Mouse (Mus musculus) heart, adult 2 months (tissue): ENCODE measurements around the gene Dhx16. TPM values are rescaled to one million over a fixed set of nuclear protein-coding genes. Genes with fewer than 3 reads are reported as not detected.

Experiments
- DNase-seq, 2 experiments: peaks; one replicate each; pipeline ENCODE4 v3.0.0; 2021
- H3K27ac ChIP-seq: fragments of 200-600 bp; 2 replicates; pipeline ENCODE4 v1.8.1; 2022
- H3K27me3 ChIP-seq: fragments of 200-500 bp; 2 replicates; pipeline ENCODE4 v1.6.1; 2012; ENCODE audit warnings: mild to moderate bottlenecking, low read length, inconsistent platforms, mixed read lengths; ENCODE audit not compliant: control insufficient read depth, insufficient read depth
- H3K36me3 ChIP-seq: fragments of 200-500 bp; 2 replicates; pipeline ENCODE4 v1.6.1; 2012; ENCODE audit warnings: low read length, inconsistent platforms; ENCODE audit not compliant: control insufficient read depth, insufficient read depth
- H3K4me1 ChIP-seq: fragments of 200-500 bp; 2 replicates; pipeline ENCODE4 v1.6.1; 2011; ENCODE audit warnings: low read length; ENCODE audit not compliant: control insufficient read depth, insufficient read depth
- H3K4me3 ChIP-seq: fragments of 200-600 bp; 2 replicates; pipeline ENCODE4 v1.8.1; 2022
- H3K79me2 ChIP-seq: fragments of 200-500 bp; replicated peaks from 2 replicates; pipeline ENCODE4 v1.6.1; 2012; ENCODE audit warnings: mild to moderate bottlenecking, inconsistent platforms, low read length, moderate library complexity, mixed read lengths; ENCODE audit not compliant: control insufficient read depth, insufficient read depth
- H3K9ac ChIP-seq: fragments of 200-500 bp; 2 replicates; pipeline ENCODE4 v1.6.1; 2012; ENCODE audit warnings: low read depth, mild to moderate bottlenecking, control low read depth, inconsistent platforms, low read length, mixed read lengths
- CTCF ChIP-seq: fragments of 200-600 bp; IDR thresholded peaks from 2 replicates; pipeline ENCODE4 v1.8.1; 2022; ENCODE audit warnings: antibody characterized with exemption, mild to moderate bottlenecking, moderate library complexity
- EP300 ChIP-seq: fragments of 200-500 bp; IDR thresholded peaks from 2 replicates; pipeline ENCODE4 v1.6.1; 2011; ENCODE audit warnings: low read depth, low read length, control low read depth; ENCODE audit not compliant: insufficient read depth
- POLR2A ChIP-seq: fragments of 200-500 bp; IDR thresholded peaks from 2 replicates; pipeline ENCODE4 v1.6.1; 2011; ENCODE audit warnings: mild to moderate bottlenecking, low read depth, low read length, control low read depth; ENCODE audit not compliant: insufficient read depth
- WGBS: fragments of 180-500 bp; shearing (Covaris S2); methylation state at CpG from one replicate; pipeline ENCODE4 v1.1.7; 2018; 5-methylcytosine and 5-hydroxymethylcytosine counted together
- intact Hi-C: fragments of 180-260 bp; cut with DNase I; formaldehyde crosslinking; loops from one replicate; pipeline ENCODE4 v1.15.1; 2025
- polyA plus RNA-seq: library from polyadenylated mRNA; depleted of rRNA; stranded (reverse); fragments of >200 nt; gene quantifications from 2 replicates; pipeline ENCODE4 v1.2.3, GENCODE M21; 2012
- total RNA-seq, 2 experiments: library from RNA; stranded (reverse); gene quantifications; 2 replicates each; pipeline ENCODE4 v1.2.3; 2021

Dhx16 gene
- total and polyA plus RNA-seq, 3 experiments = 19.3 to 27.7 (median 20.3) TPM

- no peaks in the 10 kb centered on the region for H3K79me2 ChIP-seq
- peak overlapping the region; percentile 91 for H3K9ac ChIP-seq
- TF ChIP-seq CTCF (no peak), POLR2A (no peak), EP300 (no peak)
- intact Hi-C loops = no loop called here
- H3K4me3 ChIP-seq = peak overlapping the region; percentile 61
- peak overlapping the region; percentile 98 for H3K27ac ChIP-seq
- peaks cover 15% of the 10 kb centered on the region for H3K4me1 ChIP-seq
- no peak for DNase-seq
- no peaks in the 10 kb centered on the region for H3K27me3 ChIP-seq
- H3K36me3 ChIP-seq = peaks cover 4% of the 10 kb centered on the region; the same call in 1 of the 2 replicates
- WGBS = 7% methylated on average over 7 of the region's 7 CpGs
Observed at GRCm38 (mm10) chr17:35868961-35869345, 10.7 kb upstream of the Dhx16 start.

DNA sequence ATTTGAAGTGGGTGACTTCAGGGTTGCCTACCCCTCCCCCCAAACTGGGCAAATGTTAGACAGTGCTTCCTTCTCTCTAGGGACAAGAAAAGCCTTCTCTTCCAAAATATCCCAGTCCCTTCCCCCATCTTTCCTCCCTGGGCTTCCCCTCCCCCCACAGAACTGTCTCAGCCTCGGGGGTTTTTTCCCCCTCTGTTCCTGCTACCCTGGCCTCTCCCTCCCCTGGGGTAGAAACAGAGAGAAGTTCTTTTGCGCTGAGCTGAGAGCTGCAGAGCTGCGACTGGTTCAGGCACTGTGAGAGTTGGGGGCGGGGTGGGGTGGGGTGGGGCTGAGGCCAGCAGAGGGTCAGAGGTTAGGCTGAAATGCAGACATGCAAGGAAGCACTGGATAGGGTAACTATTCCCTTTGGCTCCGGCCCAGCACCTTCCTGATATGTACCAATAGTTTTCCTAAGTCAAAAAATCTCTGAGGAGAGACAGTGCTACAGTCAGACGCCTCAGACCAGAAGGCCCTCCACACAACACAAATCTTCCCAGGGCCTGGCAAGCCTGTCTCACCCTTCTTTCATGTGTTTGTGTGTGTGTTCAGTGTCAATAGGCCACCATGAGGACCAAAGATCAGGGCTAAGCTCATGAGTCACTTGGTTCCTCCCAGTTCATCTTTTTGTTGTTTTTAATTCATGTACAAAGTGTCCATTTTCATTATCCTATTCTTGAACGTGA, 10.1 kb upstream of the Dhx16 start:
- Histone ChIP-seq H3K27me3 (no peaks in the 10 kb centered on the region), H3K79me2 (no peaks in the 10 kb centered on the region), H3K9ac (peak overlapping the region; percentile 91), H3K27ac (peak overlapping the region; percentile 98), H3K4me3 (peak overlapping the region; percentile 61), H3K36me3 (peaks cover 7% of the 10 kb centered on the region; the same call in 1 of the 2 replicates), H3K4me1 (peaks cover 14% of the 10 kb centered on the region)
- 19% methylated on average over 7 of the region's 7 CpGs for WGBS
- intact Hi-C loops = no loop called here
- TF ChIP-seq EP300 = no peak
- TF ChIP-seq POLR2A = peak; percentile 38; the same call in 1 of the 2 replicates
- no peak for TF ChIP-seq CTCF
- peak; percentile 67 to 71 for DNase-seq

DNA sequence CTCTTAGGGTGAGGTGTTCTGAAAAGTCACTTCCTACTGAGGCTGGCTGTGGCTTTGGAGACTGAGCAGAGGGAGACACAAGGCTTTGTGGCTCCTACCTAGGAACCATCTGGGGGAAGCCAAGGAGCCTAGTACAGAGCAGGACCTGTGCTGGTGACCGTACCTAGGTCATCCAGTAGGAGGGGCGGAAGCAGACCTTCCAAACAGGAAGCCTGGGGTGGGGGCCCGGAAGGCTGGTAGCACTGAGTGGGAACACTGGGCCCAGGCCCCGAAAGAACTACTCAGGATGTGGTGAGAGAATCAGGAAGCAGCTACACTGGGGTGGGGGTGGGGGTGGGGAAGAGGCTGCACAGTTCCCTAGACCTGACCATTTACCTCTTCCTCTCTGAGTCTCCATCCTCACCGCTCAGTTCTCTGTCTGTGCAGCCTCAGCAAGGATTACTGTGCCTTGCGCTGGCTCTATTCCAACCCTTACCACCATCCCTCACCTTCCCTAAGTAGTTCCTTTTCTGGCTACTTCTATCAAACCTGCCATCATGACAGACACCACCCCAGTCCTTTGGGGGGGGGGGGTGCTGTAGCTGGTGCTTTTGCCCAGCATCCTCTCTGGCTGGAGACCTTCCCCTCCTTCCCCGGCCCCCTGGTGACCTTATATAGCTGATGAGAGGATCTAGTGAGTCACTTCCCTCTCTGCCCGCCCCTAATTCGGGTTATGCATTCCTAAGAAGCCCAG, 9.3 kb upstream of the Dhx16 start:
- Histone ChIP-seq H3K4me3 (peak overlapping the region; percentile 61), H3K36me3 (peaks cover 8% of the 10 kb centered on the region; the same call in 1 of the 2 replicates), H3K27ac (peak overlapping the region; percentile 98), H3K79me2 (no peaks in the 10 kb centered on the region), H3K27me3 (no peaks in the 10 kb centered on the region), H3K9ac (peak overlapping the region; percentile 18), H3K4me1 (peaks cover 10% of the 10 kb centered on the region)
- WGBS = 18% methylated on average over 9 of the region's 9 CpGs
- DNase-seq = peak; percentile 79 to 88
- intact Hi-C loops = no loop called here
- TF ChIP-seq POLR2A (peak; percentile 73), CTCF (peak; percentile 46), EP300 (peak; percentile 79; the same call in 1 of the 2 replicates)

DNA sequence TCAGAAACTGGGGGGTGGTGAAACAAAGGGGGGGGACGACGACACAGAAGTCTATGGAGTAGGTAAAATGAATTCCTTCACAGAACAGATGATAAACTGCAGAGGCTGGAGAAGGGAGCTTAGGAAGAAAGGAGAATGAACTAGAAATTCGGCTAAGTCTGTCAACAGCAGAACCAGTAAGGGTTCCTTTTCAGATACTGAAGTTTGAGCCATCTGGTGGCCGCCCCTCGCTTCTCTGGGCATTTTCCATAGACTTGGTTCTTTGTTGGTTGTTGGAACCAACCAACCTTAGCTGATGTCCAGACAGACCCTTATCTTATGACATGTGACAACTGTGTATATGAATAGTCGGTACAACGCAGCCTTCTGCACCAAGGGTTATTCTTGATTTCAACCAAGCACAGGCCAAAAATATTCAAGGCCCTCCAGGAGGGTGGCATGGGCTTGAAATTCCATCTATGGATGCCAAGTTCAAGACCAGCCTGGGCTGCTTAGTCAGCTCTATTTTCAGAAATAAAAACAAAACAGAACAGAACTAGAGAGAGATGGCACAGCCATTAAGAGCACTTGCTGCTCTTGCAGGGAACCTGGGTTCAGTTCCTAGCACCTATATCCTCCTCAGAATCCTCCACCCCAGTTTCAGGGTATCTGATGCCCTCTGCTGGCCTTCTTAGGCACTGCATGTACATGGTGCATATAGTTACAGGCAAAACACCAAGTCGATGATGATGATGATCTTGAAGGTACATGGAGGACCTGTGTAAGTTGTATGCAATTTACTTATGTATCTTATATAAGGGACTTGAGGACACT, 8.5 kb upstream of the Dhx16 start:
- TF ChIP-seq POLR2A = no peak
- no peak for TF ChIP-seq EP300
- TF ChIP-seq CTCF = peak; percentile 71
- intact Hi-C loops = no loop called here
- Histone ChIP-seq H3K27me3 (no peaks in the 10 kb centered on the region), H3K27ac (peak overlapping the region; percentile 98), H3K9ac (peak overlapping the region; percentile 18), H3K79me2 (no peaks in the 10 kb centered on the region), H3K4me1 (peaks cover 10% of the 10 kb centered on the region), H3K4me3 (peak overlapping the region; percentile 61), H3K36me3 (peaks cover 9% of the 10 kb centered on the region; the same call in 1 of the 2 replicates)
- 25% methylated on average over 8 of the region's 8 CpGs for WGBS
- DNase-seq = peak in 1 of 2 experiments; percentile 45

- WGBS = 19% methylated on average over 21 of the region's 21 CpGs
Observed at GRCm38 (mm10) chr17:35873774-35874519, 5.7 kb upstream of the Dhx16 start.

More at GRCm38 (mm10) chr17:35873774-35874519, 5.7 kb upstream of the Dhx16 start:
- Histone ChIP-seq H3K79me2 (no peaks in the 10 kb centered on the region), H3K36me3 (peaks cover 9% of the 10 kb centered on the region; the same call in 1 of the 2 replicates), H3K27me3 (no peaks in the 10 kb centered on the region), H3K9ac (peak overlapping the region; percentile 31; the same call in 1 of the 2 replicates), H3K4me3 (peak overlapping the region; percentile 16; the same call in 1 of the 2 replicates), H3K27ac (peak overlapping the region; percentile 48), H3K4me1 (peaks cover 10% of the 10 kb centered on the region)
- intact Hi-C loops = loop anchor here (1.0 to 2.0 kb wide), 2 partner anchors 38 to 133 kb away; no protein-coding TSS in a partner anchor
- DNase-seq = peak; percentile 89 to 93
- TF ChIP-seq CTCF (no peak; the same call in none of the 2 replicates), EP300 (peak; percentile 96), POLR2A (no peak)
